Mouse (Mus musculus) intestine, embryonic 16.5 days (tissue): ENCODE results near the gene Cebpa. TPM values are rescaled to one million over a fixed set of nuclear protein-coding genes. Genes with fewer than 3 reads are reported as not detected.

ENCODE experiments used
- ATAC-seq: fragments of 200-750 bp; cut with Nextera tagmentation; 2 replicates; pipeline ENCODE4 v1.8.0; 2017; ENCODE audit warnings: moderate TSS enrichment, moderate library complexity
- H3K27ac ChIP-seq: fragments of 300-500 bp; sonication (generic); 2 replicates; pipeline ENCODE4 v1.5.1; 2014; ENCODE audit warnings: mild to moderate bottlenecking, low read length
- H3K27me3 ChIP-seq: fragments of 300-500 bp; sonication (generic); replicated peaks from 2 replicates; pipeline ENCODE4 v1.6.1; 2014; ENCODE audit warnings: low read length, control low read depth, mixed read lengths; ENCODE audit not compliant: control insufficient read depth, insufficient read depth
- H3K36me3 ChIP-seq: fragments of 300-500 bp; sonication (generic); 2 replicates; pipeline ENCODE4 v1.6.1; 2014; ENCODE audit warnings: low read length, control low read depth; ENCODE audit not compliant: control insufficient read depth, insufficient read depth
- H3K4me1 ChIP-seq: fragments of 300-500 bp; sonication (generic); 2 replicates; pipeline ENCODE4 v1.6.1; 2014; ENCODE audit warnings: low read length, control low read depth, mixed read lengths; ENCODE audit not compliant: control insufficient read depth, insufficient read depth
- H3K4me2 ChIP-seq: fragments of 300-500 bp; sonication (generic); 2 replicates; pipeline ENCODE4 v1.6.1; 2014; ENCODE audit warnings: low read depth, low read length, control low read depth
- H3K4me3 ChIP-seq: fragments of 300-500 bp; sonication (generic); 2 replicates; pipeline ENCODE4 v1.5.1; 2014; ENCODE audit warnings: mild to moderate bottlenecking, low read length
- H3K9ac ChIP-seq: fragments of 300-500 bp; sonication (generic); 2 replicates; pipeline ENCODE4 v1.6.1; 2014; ENCODE audit warnings: low read depth, low read length
- H3K9me3 ChIP-seq: fragments of 300-500 bp; sonication (generic); 2 replicates; pipeline ENCODE4 v1.6.1; 2016; ENCODE audit warnings: low read length, control low read depth; ENCODE audit not compliant: control insufficient read depth
- WGBS: fragments of 180-500 bp; shearing (Covaris S2); extraction: QIAGEN DNeasy Blood & Tissue Kit; methylation state at CpG from one replicate; pipeline ENCODE4 v1.1.7; 2014; 5-methylcytosine and 5-hydroxymethylcytosine counted together
- polyA plus RNA-seq: library from polyadenylated mRNA; unstranded; fragments of >200 nt; fragmentation: Nextera tagmentation; extraction: Ambion mirVana; gene quantifications from 2 replicates; pipeline ENCODE4 v1.2.1, GENCODE M21; 2015

Gene Cebpa
- polyA plus RNA-seq, 1 experiment from 2014 or later, result 9.9 TPM

- ATAC-seq, result no peak
- H3K36me3 ChIP-seq, result no peaks in the 10 kb centered on the region
Measured at GRCm38 (mm10) chr7:35150860-35151259, 31.8 kb downstream of the Cebpa start.

GRCm38 (mm10) chr7:35154449-35154848 lies 35.4 kb downstream of the Cebpa start:
- no peak overlapping the region for H3K4me2 ChIP-seq
- no peaks in the 10 kb centered on the region for H3K9me3 ChIP-seq
- H3K9ac ChIP-seq, result no peak overlapping the region
- H3K27me3 ChIP-seq, result no peaks in the 10 kb centered on the region
- H3K36me3 ChIP-seq, result no peaks in the 10 kb centered on the region
- H3K27ac ChIP-seq, result no peak overlapping the region
- H3K4me1 ChIP-seq, result peaks cover 7% of the 10 kb centered on the region
- no peak overlapping the region for H3K4me3 ChIP-seq
- 65% methylated on average over 12 of the region's 12 CpGs for WGBS
- ATAC-seq, result no peak

More at GRCm38 (mm10) chr7:35150860-35151259, 31.8 kb downstream of the Cebpa start:
- no peak overlapping the region for H3K9ac ChIP-seq
- H3K4me1 ChIP-seq, result peaks cover 12% of the 10 kb centered on the region
- WGBS, result 76% methylated on average over 5 of the region's 5 CpGs
- H3K27me3 ChIP-seq, result no peaks in the 10 kb centered on the region
- no peak overlapping the region for H3K4me2 ChIP-seq
- no peak overlapping the region for H3K27ac ChIP-seq
- no peaks in the 10 kb centered on the region for H3K9me3 ChIP-seq
- H3K4me3 ChIP-seq, result no peak overlapping the region

GRCm38 (mm10) chr7:35156561-35157477 lies 37.7 kb downstream of the Cebpa start:
- no peak overlapping the region for H3K4me2 ChIP-seq
- H3K4me3 ChIP-seq, result no peak overlapping the region
- no peak overlapping the region for H3K27ac ChIP-seq
- no peak overlapping the region for H3K9ac ChIP-seq
- H3K27me3 ChIP-seq, result no peaks in the 10 kb centered on the region
- no peaks in the 10 kb centered on the region for H3K4me1 ChIP-seq
- H3K36me3 ChIP-seq, result no peaks in the 10 kb centered on the region
- ATAC-seq, result no peak
- WGBS, result 67% methylated on average over 16 of the region's 16 CpGs
- no peaks in the 10 kb centered on the region for H3K9me3 ChIP-seq

GRCm38 (mm10) chr7:35157512-35157911 lies 38.4 kb downstream of the Cebpa start:
- no peak overlapping the region for H3K27ac ChIP-seq
- no peaks in the 10 kb centered on the region for H3K27me3 ChIP-seq
- no peaks in the 10 kb centered on the region for H3K9me3 ChIP-seq
- H3K9ac ChIP-seq, result no peak overlapping the region
- 72% methylated on average over 3 of the region's 3 CpGs for WGBS
- ATAC-seq, result no peak
- no peak overlapping the region for H3K4me2 ChIP-seq
- no peaks in the 10 kb centered on the region for H3K4me1 ChIP-seq
- no peaks in the 10 kb centered on the region for H3K36me3 ChIP-seq
- H3K4me3 ChIP-seq, result no peak overlapping the region

GRCm38 (mm10) chr7:35162443-35162842 lies 43.4 kb downstream of the Cebpa start:
- Histone ChIP-seq H3K9ac (no peak overlapping the region), H3K4me1 (no peaks in the 10 kb centered on the region), H3K4me3 (no peak overlapping the region), H3K27ac (no peak overlapping the region), H3K9me3 (no peaks in the 10 kb centered on the region), H3K27me3 (no peaks in the 10 kb centered on the region), H3K4me2 (no peak overlapping the region), H3K36me3 (no peaks in the 10 kb centered on the region)
- no peak for ATAC-seq
- 78% methylated on average over 6 of the region's 6 CpGs for WGBS

GRCm38 (mm10) chr7:35163600-35163999 lies 44.5 kb downstream of the Cebpa start:
- WGBS, result 72% methylated on average over 7 of the region's 7 CpGs
- H3K9ac ChIP-seq, result no peak overlapping the region
- H3K9me3 ChIP-seq, result no peaks in the 10 kb centered on the region
- H3K4me3 ChIP-seq, result no peak overlapping the region
- no peaks in the 10 kb centered on the region for H3K4me1 ChIP-seq
- H3K36me3 ChIP-seq, result no peaks in the 10 kb centered on the region
- no peaks in the 10 kb centered on the region for H3K27me3 ChIP-seq
- H3K27ac ChIP-seq, result no peak overlapping the region
- ATAC-seq, result no peak
- H3K4me2 ChIP-seq, result no peak overlapping the region

GRCm38 (mm10) chr7:35164131-35164530 lies 45.0 kb downstream of the Cebpa start:
- H3K27me3 ChIP-seq, result no peaks in the 10 kb centered on the region
- H3K4me3 ChIP-seq, result no peak overlapping the region
- no peak for ATAC-seq
- H3K4me1 ChIP-seq, result no peaks in the 10 kb centered on the region
- H3K36me3 ChIP-seq, result no peaks in the 10 kb centered on the region
- no peaks in the 10 kb centered on the region for H3K9me3 ChIP-seq
- H3K4me2 ChIP-seq, result no peak overlapping the region
- no peak overlapping the region for H3K27ac ChIP-seq
- H3K9ac ChIP-seq, result no peak overlapping the region
- 68% methylated on average over 6 of the region's 6 CpGs for WGBS

GRCm38 (mm10) chr7:35166988-35167387 lies 47.9 kb downstream of the Cebpa start:
- H3K36me3 ChIP-seq, result no peaks in the 10 kb centered on the region
- no peak overlapping the region for H3K4me3 ChIP-seq
- ATAC-seq, result no peak
- no peak overlapping the region for H3K27ac ChIP-seq
- 79% methylated on average over 5 of the region's 5 CpGs for WGBS
- H3K9ac ChIP-seq, result no peak overlapping the region
- peaks cover 3% of the 10 kb centered on the region for H3K4me1 ChIP-seq
- H3K9me3 ChIP-seq, result no peaks in the 10 kb centered on the region
- no peak overlapping the region for H3K4me2 ChIP-seq
- H3K27me3 ChIP-seq, result no peaks in the 10 kb centered on the region

- Histone ChIP-seq H3K9me3 (no peaks in the 10 kb centered on the region), H3K9ac (no peak overlapping the region), H3K4me2 (no peak overlapping the region), H3K27me3 (no peaks in the 10 kb centered on the region), H3K4me1 (peaks cover 7% of the 10 kb centered on the region), H3K36me3 (no peaks in the 10 kb centered on the region), H3K27ac (no peak overlapping the region), H3K4me3 (no peak overlapping the region)
- ATAC-seq, result no peak
- WGBS, result 72% methylated on average over 2 of the region's 2 CpGs
Measured at GRCm38 (mm10) chr7:35167925-35168324, 48.8 kb downstream of the Cebpa start.
